Mouse (Mus musculus) heart, postnatal 0 days (tissue): ENCODE measurements at regions not wholly inside any gene's neighbourhood (a gene's known extent, or its start where the extent isn't known, plus 50 kb on each side); places are given as distances from the start of the nearest gene placed in this dataset.

Experiments
- CTCF ChIP-seq: IDR thresholded peaks from 2 replicates; pipeline ENCODE4 v1.5.1; 2016; ENCODE audit warnings: antibody characterized with exemption, control low read depth, low read depth
- EP300 ChIP-seq: IDR thresholded peaks from 2 replicates; pipeline ENCODE4 v1.6.1; 2016; ENCODE audit warnings: antibody characterized with exemption, low read depth

DNA sequence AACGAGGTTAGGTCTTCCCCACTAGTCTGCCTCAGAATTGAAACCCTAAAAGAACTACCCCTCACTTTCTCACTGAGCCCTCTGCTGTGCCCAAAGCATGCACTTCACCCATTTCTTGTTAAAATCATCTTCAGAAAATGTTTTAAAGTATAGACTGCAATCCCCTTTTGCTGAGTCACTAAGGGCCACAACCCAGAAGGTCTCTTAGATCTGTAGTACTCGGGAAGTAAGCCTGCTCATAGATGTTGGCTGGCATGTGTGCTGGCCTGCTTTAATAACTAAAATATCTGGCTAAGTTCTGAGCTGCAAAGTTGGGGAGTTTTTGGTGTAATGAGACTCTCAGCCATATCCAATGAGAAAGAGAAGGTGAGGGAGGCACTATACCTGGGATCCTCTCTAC lies 329.9 kb downstream of the Insc start:
- no peak for TF ChIP-seq CTCF
- no peak for TF ChIP-seq EP300
